Comparison of ENCODE assay signal across 12 mouse cellular contexts in genomic region chr9:122223005-122223404, GRCm38 (mm10).
DNase-seq lines count a peak whose midpoint lies in the region; ATAC-seq and TF ChIP-seq lines count a peak whose summit lies in the region.
"Had no signal": no experiment of that assay in that cellular context is flagged by ENCODE, and none has a peak within 500 bp of the region (broad histone marks: within the 10 kb centered on the region; RNA-seq: fewer than 3 reads in every experiment).

No protein-coding gene starts in this region.

- no peak overlapping the region for H3K4me2 ChIP-seq in heart, embryonic 14.5 days (ENCODE audit: low read length)
- no peak overlapping the region for H3K4me2 ChIP-seq in forebrain, postnatal 0 days (ENCODE audit: low read depth)
- H3K4me2 ChIP-seq in midbrain, embryonic 13.5 days (replicated peaks): no peak overlapping the region
- H3K4me2 ChIP-seq: liver, embryonic 13.5 days had no signal

- no peaks in the 10 kb centered on the region for H3K9me3 ChIP-seq in heart, embryonic 14.5 days (ENCODE audit: control insufficient read depth, low read length)
- H3K9me3 ChIP-seq in forebrain, postnatal 0 days (ENCODE audit: low read length): no peaks in the 10 kb centered on the region
- no peaks in the 10 kb centered on the region for H3K9me3 ChIP-seq in midbrain, embryonic 13.5 days
- H3K9me3 ChIP-seq: liver, embryonic 13.5 days had no signal

- no peak overlapping the region for H3K9ac ChIP-seq in heart, embryonic 14.5 days (ENCODE audit: low read length)
- H3K9ac ChIP-seq in forebrain, postnatal 0 days: no peak overlapping the region
- no peak overlapping the region for H3K9ac ChIP-seq in midbrain, embryonic 13.5 days (replicated peaks)
- H3K9ac ChIP-seq: liver, embryonic 13.5 days had no signal

- no peak overlapping the region for H3K4me3 ChIP-seq in heart, embryonic 14.5 days (ENCODE audit: control insufficient read depth in 1 of 2, insufficient read depth in 1 of 2, low read depth in 1 of 2, low read length in 2 of 2)
- H3K4me3 ChIP-seq in forebrain, postnatal 0 days (ENCODE audit: low read depth, low read length): no peak overlapping the region
- H3K4me3 ChIP-seq in midbrain, embryonic 13.5 days (replicated peaks): no peak overlapping the region
- H3K4me3 ChIP-seq: left cerebral cortex, adult 2 months; liver, embryonic 13.5 days had no signal

- no peak for TF ChIP-seq POLR2A in brain, embryonic 14.5 days (IDR thresholded peaks at IDR 0.05; ENCODE audit: borderline replicate concordance, extremely low read depth, insufficient read depth, insufficient read length, poor library complexity, severe bottlenecking)

- ATAC-seq in heart, embryonic 14.5 days (ENCODE audit: insufficient number of reproducible peaks, insufficient read depth, low FRiP score, low read depth): no peak
- ATAC-seq in forebrain, postnatal 0 days: peak; percentile 50
- peak; percentile 69 for ATAC-seq in midbrain, embryonic 13.5 days

- DNase-seq in heart, adult 9 months (ENCODE audit: low spot score in 2 of 2): no peak
- DNase-seq in brain, embryonic 14.5 days (ENCODE audit: low read depth): peak; percentile 76
- no peak for DNase-seq in forebrain, postnatal 0 days
- DNase-seq in left cerebral cortex, adult 8-10 months (ENCODE audit: low spot score in 2 of 2): no peak
- DNase-seq in gastrocnemius, postnatal 25 days: no peak
- DNase-seq in spleen, postnatal 14 days (ENCODE audit: low spot score in 2 of 2): no peak
- DNase-seq: heart, adult 11 months; kidney, adult 9 months; liver, embryonic 13.5 days had no signal

- peaks cover 0 to 2% of the 10 kb centered on the region in 2 experiments; a peak in 1 of 4 replicates for H3K4me1 ChIP-seq in heart, embryonic 14.5 days (ENCODE audit: control insufficient read depth in 2 of 2, insufficient read depth in 2 of 2, low read length in 2 of 2)
- H3K4me1 ChIP-seq in forebrain, postnatal 0 days (ENCODE audit: insufficient read depth): peaks cover 7% of the 10 kb centered on the region; the same call in 1 of the 2 replicates
- H3K4me1 ChIP-seq in midbrain, embryonic 13.5 days (replicated peaks): peaks cover 12% of the 10 kb centered on the region
- H3K4me1 ChIP-seq: liver, embryonic 13.5 days had no signal

- H3K36me3 ChIP-seq in heart, embryonic 14.5 days (ENCODE audit: control insufficient read depth, insufficient read depth, low read length): no peaks in the 10 kb centered on the region
- no peaks in the 10 kb centered on the region for H3K36me3 ChIP-seq in forebrain, postnatal 0 days (ENCODE audit: insufficient read depth)
- H3K36me3 ChIP-seq in midbrain, embryonic 13.5 days: no peaks in the 10 kb centered on the region
- H3K36me3 ChIP-seq: liver, embryonic 13.5 days had no signal

- WGBS in heart, embryonic 14.5 days: 60% methylated on average over 8 of the region's 8 CpGs
- WGBS in forebrain, postnatal 0 days: 13% methylated on average over 8 of the region's 8 CpGs
- 32% methylated on average over 8 of the region's 8 CpGs for WGBS in midbrain, embryonic 13.5 days

- peak overlapping the region; percentile 5 to 10; a peak in 2 of 4 replicates for H3K27ac ChIP-seq in heart, embryonic 14.5 days (replicated peaks in 1 of 2; ENCODE audit: control insufficient read depth in 1 of 2, insufficient read depth in 1 of 2, low read depth in 2 of 2, low read length in 2 of 2)
- no peak overlapping the region for H3K27ac ChIP-seq in forebrain, postnatal 0 days (ENCODE audit: low read depth, low read length)
- H3K27ac ChIP-seq in midbrain, embryonic 13.5 days: peak overlapping the region; percentile 31
- H3K27ac ChIP-seq: left cerebral cortex, adult 2 months; liver, embryonic 13.5 days had no signal

- TF ChIP-seq CTCF in brain, embryonic 14.5 days (IDR thresholded peaks at IDR 0.05; ENCODE audit: borderline replicate concordance, extremely low read depth, insufficient read depth, insufficient read length): no peak
- TF ChIP-seq CTCF in forebrain, postnatal 0 days (IDR thresholded peaks at IDR 0.05; ENCODE audit: low read depth): no peak

- H3K27me3 ChIP-seq in heart, embryonic 14.5 days (ENCODE audit: control insufficient read depth, insufficient read depth, low read length): no peaks in the 10 kb centered on the region
- H3K27me3 ChIP-seq in forebrain, postnatal 0 days (ENCODE audit: insufficient read depth, low read length): no peaks in the 10 kb centered on the region
- no peaks in the 10 kb centered on the region for H3K27me3 ChIP-seq in midbrain, embryonic 13.5 days
- H3K27me3 ChIP-seq: liver, embryonic 13.5 days had no signal
